Mouse (Mus musculus) hindbrain, embryonic 16.5 days (tissue): Measurements from ENCODE around the gene Hsf2bp. TPM values are rescaled to one million over a fixed set of nuclear protein-coding genes. Genes with fewer than 3 reads are reported as not detected.

Source experiments
- ATAC-seq: fragments of 200-750 bp; cut with Nextera tagmentation; 2 replicates; pipeline ENCODE4 v1.8.0; 2017; ENCODE audit warnings: moderate TSS enrichment, moderate library complexity
- H3K27ac ChIP-seq: fragments of 300-500 bp; sonication (generic); 2 replicates; pipeline ENCODE4 v1.5.1; 2014; ENCODE audit warnings: low read depth, mild to moderate bottlenecking, control low read depth, low read length, moderate library complexity
- H3K27me3 ChIP-seq: fragments of 300-500 bp; sonication (generic); replicated peaks from 2 replicates; pipeline ENCODE4 v1.6.1; 2014; ENCODE audit warnings: low read length; ENCODE audit not compliant: control insufficient read depth, insufficient read depth
- H3K36me3 ChIP-seq: fragments of 300-500 bp; sonication (generic); 2 replicates; pipeline ENCODE4 v1.6.1; 2014; ENCODE audit warnings: mild to moderate bottlenecking, low read length, moderate library complexity, mixed read lengths; ENCODE audit not compliant: control insufficient read depth, insufficient read depth
- H3K4me1 ChIP-seq: fragments of 300-500 bp; sonication (generic); 2 replicates; pipeline ENCODE4 v1.6.1; 2014; ENCODE audit warnings: low read depth, low read length; ENCODE audit not compliant: control insufficient read depth, insufficient read depth
- H3K4me2 ChIP-seq: fragments of 300-500 bp; sonication (generic); 2 replicates; pipeline ENCODE4 v1.6.1; 2014; ENCODE audit warnings: mild to moderate bottlenecking, low read length, control low read depth, moderate library complexity
- H3K4me3 ChIP-seq: fragments of 300-500 bp; sonication (generic); 2 replicates; pipeline ENCODE4 v1.5.1; 2014; ENCODE audit warnings: mild to moderate bottlenecking, low read length, control low read depth, moderate library complexity
- H3K9ac ChIP-seq: fragments of 300-500 bp; sonication (generic); 2 replicates; pipeline ENCODE4 v1.6.1; 2014; ENCODE audit warnings: low read depth, mild to moderate bottlenecking, control low read depth, low read length, moderate library complexity
- H3K9me3 ChIP-seq: fragments of 300-500 bp; sonication (generic); 2 replicates; pipeline ENCODE4 v1.6.1; 2014; ENCODE audit warnings: mild to moderate bottlenecking, low read length, moderate library complexity; ENCODE audit not compliant: control insufficient read depth
- WGBS: fragments of 180-500 bp; shearing (Covaris S2); extraction: QIAGEN DNeasy Blood & Tissue Kit; methylation state at CpG from one replicate; pipeline ENCODE4 v1.1.7; 2014; 5-methylcytosine and 5-hydroxymethylcytosine counted together
- polyA plus RNA-seq: library from polyadenylated mRNA; unstranded; fragments of >200 nt; fragmentation: Nextera tagmentation; extraction: Ambion mirVana; gene quantifications from 2 replicates; pipeline ENCODE4 v1.2.1, GENCODE M21; 2015

Gene Hsf2bp
- polyA plus RNA-seq, 1 experiment from 2014 or later, result 0.30 TPM

GRCm38 (mm10) chr17:31966566-31966965 lies 69.6 kb downstream of the Hsf2bp start:
- Histone ChIP-seq H3K27me3 (no peaks in the 10 kb centered on the region), H3K4me3 (no peak overlapping the region), H3K27ac (no peak overlapping the region), H3K36me3 (no peaks in the 10 kb centered on the region), H3K4me1 (no peaks in the 10 kb centered on the region), H3K4me2 (no peak overlapping the region), H3K9me3 (no peaks in the 10 kb centered on the region), H3K9ac (no peak overlapping the region)
- WGBS, result 89% methylated on average over 1 of the region's 1 CpGs
- no peak for ATAC-seq

- H3K27me3 ChIP-seq, result no peaks in the 10 kb centered on the region
- no peak overlapping the region for H3K4me2 ChIP-seq
- H3K4me3 ChIP-seq, result no peak overlapping the region
- H3K36me3 ChIP-seq, result no peaks in the 10 kb centered on the region
- no peak overlapping the region for H3K9ac ChIP-seq
- H3K4me1 ChIP-seq, result no peaks in the 10 kb centered on the region
- no peaks in the 10 kb centered on the region for H3K9me3 ChIP-seq
- 34% methylated on average over 2 of the region's 2 CpGs for WGBS
- no peak overlapping the region for H3K27ac ChIP-seq
- ATAC-seq, result no peak
Observed at GRCm38 (mm10) chr17:31965623-31966022, 70.5 kb downstream of the Hsf2bp start.

- ATAC-seq, result peak; percentile 52; the same call in 1 of the 2 replicates
Observed at GRCm38 (mm10) chr17:31962930-31963329, 73.2 kb downstream of the Hsf2bp start.

GRCm38 (mm10) chr17:31962281-31962680 lies 73.9 kb downstream of the Hsf2bp start:
- H3K36me3 ChIP-seq, result no peaks in the 10 kb centered on the region
- H3K4me2 ChIP-seq, result no peak overlapping the region
- WGBS, result 88% methylated on average over 5 of the region's 5 CpGs
- H3K27ac ChIP-seq, result no peak overlapping the region
- no peak overlapping the region for H3K4me3 ChIP-seq
- no peaks in the 10 kb centered on the region for H3K27me3 ChIP-seq
- H3K9ac ChIP-seq, result no peak overlapping the region
- no peak for ATAC-seq
- H3K9me3 ChIP-seq, result no peaks in the 10 kb centered on the region
- no peaks in the 10 kb centered on the region for H3K4me1 ChIP-seq

More at GRCm38 (mm10) chr17:31962930-31963329, 73.2 kb downstream of the Hsf2bp start:
- 50% methylated on average over 4 of the region's 4 CpGs for WGBS
- H3K9ac ChIP-seq, result no peak overlapping the region
- H3K27me3 ChIP-seq, result no peaks in the 10 kb centered on the region
- no peak overlapping the region for H3K4me3 ChIP-seq
- no peaks in the 10 kb centered on the region for H3K4me1 ChIP-seq
- no peak overlapping the region for H3K27ac ChIP-seq
- no peaks in the 10 kb centered on the region for H3K9me3 ChIP-seq
- H3K4me2 ChIP-seq, result no peak overlapping the region
- H3K36me3 ChIP-seq, result no peaks in the 10 kb centered on the region

- H3K27ac ChIP-seq, result no peak overlapping the region
- no peak overlapping the region for H3K4me2 ChIP-seq
- no peak overlapping the region for H3K9ac ChIP-seq
- no peak for ATAC-seq
- H3K27me3 ChIP-seq, result no peaks in the 10 kb centered on the region
- no peaks in the 10 kb centered on the region for H3K36me3 ChIP-seq
- no peaks in the 10 kb centered on the region for H3K4me1 ChIP-seq
- no peak overlapping the region for H3K4me3 ChIP-seq
- 92% methylated on average over 9 of the region's 9 CpGs for WGBS
- no peaks in the 10 kb centered on the region for H3K9me3 ChIP-seq
Observed at GRCm38 (mm10) chr17:31954551-31955140, 81.5 kb downstream of the Hsf2bp start.

GRCm38 (mm10) chr17:31949076-31949475 lies 87.1 kb downstream of the Hsf2bp start:
- H3K27ac ChIP-seq, result no peak overlapping the region
- H3K27me3 ChIP-seq, result no peaks in the 10 kb centered on the region
- H3K4me1 ChIP-seq, result no peaks in the 10 kb centered on the region
- no peak for ATAC-seq
- WGBS, result 74% methylated on average over 1 of the region's 1 CpGs
- H3K9me3 ChIP-seq, result no peaks in the 10 kb centered on the region
- H3K4me3 ChIP-seq, result no peak overlapping the region
- H3K4me2 ChIP-seq, result no peak overlapping the region
- no peak overlapping the region for H3K9ac ChIP-seq
- H3K36me3 ChIP-seq, result no peaks in the 10 kb centered on the region

- no peak overlapping the region for H3K9ac ChIP-seq
- H3K4me3 ChIP-seq, result no peak overlapping the region
- no peak for ATAC-seq
- H3K36me3 ChIP-seq, result no peaks in the 10 kb centered on the region
- H3K9me3 ChIP-seq, result no peaks in the 10 kb centered on the region
- 93% methylated on average over 9 of the region's 9 CpGs for WGBS
- H3K27ac ChIP-seq, result no peak overlapping the region
- no peaks in the 10 kb centered on the region for H3K4me1 ChIP-seq
- no peak overlapping the region for H3K4me2 ChIP-seq
- H3K27me3 ChIP-seq, result no peaks in the 10 kb centered on the region
Observed at GRCm38 (mm10) chr17:31946436-31946835, 89.7 kb downstream of the Hsf2bp start.

GRCm38 (mm10) chr17:31943881-31944539 lies 92.1 kb downstream of the Hsf2bp start:
- 72% methylated on average over 10 of the region's 10 CpGs for WGBS
- no peak overlapping the region for H3K27ac ChIP-seq
- H3K9me3 ChIP-seq, result no peaks in the 10 kb centered on the region

GRCm38 (mm10) chr17:31941616-31942015 lies 94.5 kb downstream of the Hsf2bp start:
- H3K4me3 ChIP-seq, result no peak overlapping the region
- H3K9me3 ChIP-seq, result no peaks in the 10 kb centered on the region
- H3K27ac ChIP-seq, result no peak overlapping the region
- no peaks in the 10 kb centered on the region for H3K27me3 ChIP-seq
- H3K36me3 ChIP-seq, result no peaks in the 10 kb centered on the region
- H3K9ac ChIP-seq, result no peak overlapping the region
- 52% methylated on average over 4 of the region's 4 CpGs for WGBS
- H3K4me1 ChIP-seq, result no peaks in the 10 kb centered on the region
- H3K4me2 ChIP-seq, result no peak overlapping the region
- no peak for ATAC-seq

More at GRCm38 (mm10) chr17:31943881-31944539, 92.1 kb downstream of the Hsf2bp start:
- no peak overlapping the region for H3K4me3 ChIP-seq
- H3K9ac ChIP-seq, result 0 out of 2 replicates have a peak overlapping the region, but pooled peaks have one; percentile 7
- H3K4me2 ChIP-seq, result no peak overlapping the region
- no peak for ATAC-seq
- H3K27me3 ChIP-seq, result no peaks in the 10 kb centered on the region
- H3K4me1 ChIP-seq, result no peaks in the 10 kb centered on the region
- H3K36me3 ChIP-seq, result no peaks in the 10 kb centered on the region
